Mouse (Mus musculus): ENCODE data around the gene Wdr13. TPM values are rescaled to one million over a fixed set of nuclear protein-coding genes. Genes with fewer than 3 reads are reported as not detected.
A peak's percentile ranks its signal among the peaks of the same experiment; 100 is the strongest.

Wdr13 gene
- polyA plus RNA-seq (2012; rRNA removed): 203 and 219 TPM in 2 replicates

- H3K27ac ChIP-seq (ENCODE audit: insufficient read depth, low read length): peak within 1 kb of the TSS; percentile 91
- TF ChIP-seq CTCF (IDR thresholded peaks at IDR 0.05; ENCODE audit: extremely low read depth, insufficient read depth, low read length) (no peak), POLR2A (IDR thresholded peaks at IDR 0.05; ENCODE audit: extremely low read depth, insufficient read depth, low read length) (peak; percentile 88)
- peaks cover 1% of the 10 kb centered on the region; the same call in 1 of the 2 replicates for H3K4me1 ChIP-seq (ENCODE audit: control insufficient read depth, insufficient read depth, low read length)
- peak within 1 kb of the TSS; percentile 67 for H3K4me3 ChIP-seq (ENCODE audit: insufficient read depth, low read length)
Observed at GRCm38 (mm10) chrX:8132017-8132976, at the start of gene Wdr13. Gene Wdr13 (minus strand): TSS chrX:8132892.

- TF ChIP-seq POLR2A (IDR thresholded peaks at IDR 0.05; ENCODE audit: extremely low read depth, insufficient read depth, low read length): no peak
- no peak for TF ChIP-seq CTCF (IDR thresholded peaks at IDR 0.05; ENCODE audit: extremely low read depth, insufficient read depth, low read length)
- no peak overlapping the region for H3K4me3 ChIP-seq (ENCODE audit: insufficient read depth, low read length)
Observed at GRCm38 (mm10) chrX:8179646-8180045, 47.0 kb upstream of the Wdr13 start.

GRCm38 (mm10) chrX:8178871-8179270 is 46.2 kb upstream of the Wdr13 start:
- Histone ChIP-seq H3K27ac (ENCODE audit: insufficient read depth, low read length) (no peak overlapping the region), H3K4me3 (ENCODE audit: insufficient read depth, low read length) (no peak overlapping the region), H3K4me1 (ENCODE audit: control insufficient read depth, insufficient read depth, low read length) (no peaks in the 10 kb centered on the region)
- TF ChIP-seq CTCF (IDR thresholded peaks at IDR 0.05; ENCODE audit: extremely low read depth, insufficient read depth, low read length) (no peak), POLR2A (IDR thresholded peaks at IDR 0.05; ENCODE audit: extremely low read depth, insufficient read depth, low read length) (no peak)

More at GRCm38 (mm10) chrX:8179646-8180045, 47.0 kb upstream of the Wdr13 start:
- Histone ChIP-seq H3K4me1 (ENCODE audit: control insufficient read depth, insufficient read depth, low read length) (no peaks in the 10 kb centered on the region), H3K27ac (ENCODE audit: insufficient read depth, low read length) (no peak overlapping the region)

GRCm38 (mm10) chrX:8175504-8176385 is 43.1 kb upstream of the Wdr13 start, which contains the start of gene Tbc1d25:
Gene Tbc1d25 (minus strand): TSS chrX:8176181.
- no peak for TF ChIP-seq CTCF (IDR thresholded peaks at IDR 0.05; ENCODE audit: extremely low read depth, insufficient read depth, low read length)
- TF ChIP-seq POLR2A (IDR thresholded peaks at IDR 0.05; ENCODE audit: extremely low read depth, insufficient read depth, low read length): peak; percentile 56; the same call in 1 of the 2 replicates
- H3K4me3 ChIP-seq (ENCODE audit: insufficient read depth, low read length): peak within 1 kb of the TSS; percentile 80

GRCm38 (mm10) chrX:8175169-8175503 is 42.4 kb upstream of the Wdr13 start:
- no peak overlapping the region for H3K27ac ChIP-seq (ENCODE audit: insufficient read depth, low read length)
- no peak for TF ChIP-seq POLR2A (IDR thresholded peaks at IDR 0.05; ENCODE audit: extremely low read depth, insufficient read depth, low read length)
- no peak for TF ChIP-seq CTCF (IDR thresholded peaks at IDR 0.05; ENCODE audit: extremely low read depth, insufficient read depth, low read length)
- H3K4me3 ChIP-seq (ENCODE audit: insufficient read depth, low read length): peak overlapping the region; percentile 80
- H3K4me1 ChIP-seq (ENCODE audit: control insufficient read depth, insufficient read depth, low read length): no peaks in the 10 kb centered on the region

More at GRCm38 (mm10) chrX:8175504-8176385, 43.1 kb upstream of the Wdr13 start, which contains the start of gene Tbc1d25:
- no peaks in the 10 kb centered on the region for H3K4me1 ChIP-seq (ENCODE audit: control insufficient read depth, insufficient read depth, low read length)
- peak within 1 kb of the TSS; percentile 32; the same call in 1 of the 2 replicates for H3K27ac ChIP-seq (ENCODE audit: insufficient read depth, low read length)

- no peak for TF ChIP-seq POLR2A (IDR thresholded peaks at IDR 0.05; ENCODE audit: extremely low read depth, insufficient read depth, low read length)
- no peak for TF ChIP-seq CTCF (IDR thresholded peaks at IDR 0.05; ENCODE audit: extremely low read depth, insufficient read depth, low read length)
- H3K27ac ChIP-seq (ENCODE audit: insufficient read depth, low read length): no peak overlapping the region
- H3K4me1 ChIP-seq (ENCODE audit: control insufficient read depth, insufficient read depth, low read length): no peaks in the 10 kb centered on the region
- no peak overlapping the region for H3K4me3 ChIP-seq (ENCODE audit: insufficient read depth, low read length)
Observed at GRCm38 (mm10) chrX:8167716-8168647, 35.3 kb upstream of the Wdr13 start.

- Histone ChIP-seq H3K27ac (ENCODE audit: insufficient read depth, low read length) (no peak overlapping the region), H3K4me1 (ENCODE audit: control insufficient read depth, insufficient read depth, low read length) (no peaks in the 10 kb centered on the region), H3K4me3 (ENCODE audit: insufficient read depth, low read length) (no peak overlapping the region)
- TF ChIP-seq POLR2A (IDR thresholded peaks at IDR 0.05; ENCODE audit: extremely low read depth, insufficient read depth, low read length): no peak
- TF ChIP-seq CTCF (IDR thresholded peaks at IDR 0.05; ENCODE audit: extremely low read depth, insufficient read depth, low read length): no peak
Observed at GRCm38 (mm10) chrX:8164471-8164870, 31.8 kb upstream of the Wdr13 start.

- Histone ChIP-seq H3K4me3 (ENCODE audit: insufficient read depth, low read length) (no peak overlapping the region), H3K4me1 (ENCODE audit: control insufficient read depth, insufficient read depth, low read length) (no peaks in the 10 kb centered on the region), H3K27ac (ENCODE audit: insufficient read depth, low read length) (no peak overlapping the region)
- TF ChIP-seq POLR2A (IDR thresholded peaks at IDR 0.05; ENCODE audit: extremely low read depth, insufficient read depth, low read length): no peak
- no peak for TF ChIP-seq CTCF (IDR thresholded peaks at IDR 0.05; ENCODE audit: extremely low read depth, insufficient read depth, low read length)
Observed at GRCm38 (mm10) chrX:8163076-8163475, 30.4 kb upstream of the Wdr13 start.
